Mouse (Mus musculus) heart, embryonic 15.5 days (tissue): Measurements from ENCODE around the gene Fgfrl1. TPM values are rescaled to one million over a fixed set of nuclear protein-coding genes. Genes with fewer than 3 reads are reported as not detected.

Experiments used
- ATAC-seq: fragments of 200-750 bp; cut with Nextera tagmentation; replicated peaks from 2 replicates; pipeline ENCODE4 v1.8.0; 2017; ENCODE audit warnings: low read depth, moderate TSS enrichment; ENCODE audit not compliant: insufficient number of reproducible peaks, insufficient read depth, low FRiP score
- H3K27ac ChIP-seq: fragments of 300-500 bp; sonication (generic); 2 replicates; pipeline ENCODE4 v1.5.1; 2015; ENCODE audit warnings: mild to moderate bottlenecking, inconsistent platforms
- H3K27me3 ChIP-seq: fragments of 300-500 bp; sonication (generic); 2 replicates; pipeline ENCODE4 v1.6.1; 2015; ENCODE audit warnings: inconsistent platforms
- H3K36me3 ChIP-seq: fragments of 300-500 bp; sonication (generic); 2 replicates; pipeline ENCODE4 v1.6.1; 2015; ENCODE audit warnings: mild to moderate bottlenecking, inconsistent platforms
- H3K4me1 ChIP-seq: fragments of 300-500 bp; sonication (generic); replicated peaks from 2 replicates; pipeline ENCODE4 v1.6.1; 2015; ENCODE audit warnings: inconsistent platforms
- H3K4me2 ChIP-seq: fragments of 300-500 bp; sonication (generic); 2 replicates; pipeline ENCODE4 v1.6.1; 2015; ENCODE audit warnings: inconsistent platforms, mild to moderate bottlenecking, moderate library complexity
- H3K4me3 ChIP-seq: fragments of 300-500 bp; sonication (generic); 2 replicates; pipeline ENCODE4 v1.5.1; 2015; ENCODE audit warnings: mild to moderate bottlenecking, inconsistent platforms
- H3K9ac ChIP-seq: fragments of 300-500 bp; sonication (generic); 2 replicates; pipeline ENCODE4 v1.6.1; 2015; ENCODE audit warnings: mild to moderate bottlenecking, inconsistent platforms
- H3K9me3 ChIP-seq: fragments of 300-500 bp; sonication (generic); replicated peaks from 2 replicates; pipeline ENCODE4 v1.6.1; 2016; ENCODE audit warnings: inconsistent platforms
- WGBS: fragments of 180-500 bp; shearing (Covaris S2); methylation state at CpG from one replicate; pipeline ENCODE4 v1.1.7; 2015; ENCODE audit warnings: mixed read lengths; 5-methylcytosine and 5-hydroxymethylcytosine counted together
- polyA plus RNA-seq: library from polyadenylated mRNA; unstranded; fragments of >200 nt; fragmentation: Nextera tagmentation; extraction: Ambion mirVana; gene quantifications from 2 replicates; pipeline ENCODE4 v1.2.1, GENCODE M21; 2015

Fgfrl1 gene
- polyA plus RNA-seq, 1 experiment from 2014 or later, result 14.6 TPM

DNA sequence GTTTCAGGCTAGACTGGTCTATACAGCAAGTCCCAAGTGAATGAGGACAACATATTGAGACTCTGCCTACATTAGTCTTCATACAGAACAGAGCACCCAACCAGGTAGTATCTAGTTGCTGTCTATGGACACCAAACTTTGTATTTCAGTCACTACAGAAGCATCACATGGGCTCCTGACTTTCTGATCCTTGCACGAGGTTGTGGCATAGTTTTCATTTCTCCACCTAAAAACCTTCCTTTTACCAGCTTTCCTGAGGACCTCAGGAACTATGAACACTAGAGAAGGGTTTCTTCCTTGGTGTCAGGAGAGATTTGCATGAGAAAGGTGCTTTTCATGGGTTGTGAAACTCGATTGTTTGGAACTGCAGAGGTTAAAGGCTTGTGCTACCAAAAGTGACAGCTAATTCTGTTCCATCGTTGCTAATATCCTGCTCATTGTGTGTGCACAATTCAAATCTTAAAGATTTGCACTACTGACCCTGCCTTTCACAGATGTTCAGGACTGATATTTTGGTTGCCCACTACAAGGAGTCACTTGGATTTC lies 23.7 kb upstream of the Fgfrl1 start:
- ATAC-seq, result no peak
- WGBS, result 14% methylated on average over 3 of the region's 3 CpGs

DNA sequence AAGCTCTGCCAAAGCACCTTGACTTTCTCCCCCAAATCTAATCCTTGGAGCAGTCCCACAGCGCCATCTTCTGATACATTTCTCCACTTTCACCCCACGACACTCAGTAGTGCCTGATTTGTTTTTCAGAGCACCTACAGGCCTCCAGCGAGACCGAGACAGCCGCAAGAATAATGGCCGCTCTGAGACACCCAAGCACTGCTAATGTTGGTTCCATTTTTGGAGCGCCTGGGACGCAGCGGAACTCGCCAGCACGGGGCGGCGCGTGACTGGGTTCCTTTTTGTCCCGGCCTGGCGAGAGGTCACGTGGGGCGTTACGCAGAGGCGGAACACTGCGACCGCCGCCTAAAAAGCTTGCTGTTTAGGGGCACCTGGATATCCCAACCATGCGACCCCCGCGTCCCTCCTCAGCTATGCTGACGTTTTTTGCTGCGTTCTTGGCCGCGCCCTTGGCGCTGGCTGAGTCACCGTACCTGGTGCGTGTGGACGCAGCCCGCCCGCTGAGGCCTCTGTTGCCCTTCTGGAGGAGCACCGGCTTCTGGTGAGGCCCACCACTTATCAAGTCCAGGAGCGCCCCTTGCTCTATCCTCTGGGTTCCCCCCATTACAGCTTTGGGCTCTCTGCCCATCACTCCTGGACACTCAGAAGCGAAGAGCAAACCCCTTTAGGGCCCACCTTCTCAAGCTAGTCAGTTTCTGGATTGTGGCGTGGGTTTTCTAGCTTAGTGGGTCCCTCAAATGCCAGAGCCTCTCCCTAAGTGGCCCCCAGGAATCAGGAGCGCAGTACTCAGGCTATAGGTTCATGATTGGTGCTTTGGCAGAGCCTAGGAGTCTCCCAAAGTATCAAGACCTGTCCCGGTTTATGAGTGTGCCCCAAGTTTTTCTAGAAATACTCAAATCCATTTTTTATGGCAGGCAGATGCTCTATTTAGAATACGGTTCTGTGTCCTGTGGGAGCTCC lies 22.9 kb upstream of the Fgfrl1 start, which contains the start of gene Dgkq:
Gene Dgkq, minus strand, starts transcription at position 696 of the 960 bp plus-strand sequence.
- Histone ChIP-seq H3K4me3 (peak within 1 kb of the TSS; percentile 71), H3K27ac (peak within 1 kb of the TSS; percentile 93), H3K27me3 (peaks cover 5% of the 10 kb centered on the region; the same call in 1 of the 2 replicates), H3K4me2 (peak within 1 kb of the TSS; percentile 90), H3K9ac (peak within 1 kb of the TSS; percentile 86), H3K9me3 (no peaks in the 10 kb centered on the region), H3K4me1 (peaks cover 17% of the 10 kb centered on the region), H3K36me3 (peaks cover 18% of the 10 kb centered on the region)
- 5% methylated on average over 43 of the region's 43 CpGs for WGBS
- ATAC-seq, result peak; percentile 84

More for the DNA sequence above, 23.7 kb upstream of the Fgfrl1 start:
- H3K36me3 ChIP-seq, result peaks cover 18% of the 10 kb centered on the region
- H3K4me1 ChIP-seq, result peaks cover 17% of the 10 kb centered on the region
- peak overlapping the region; percentile 90 for H3K4me2 ChIP-seq
- H3K27me3 ChIP-seq, result peaks cover 5% of the 10 kb centered on the region; the same call in 1 of the 2 replicates
- H3K4me3 ChIP-seq, result peak overlapping the region; percentile 71
- no peaks in the 10 kb centered on the region for H3K9me3 ChIP-seq
- H3K27ac ChIP-seq, result peak overlapping the region; percentile 93
- H3K9ac ChIP-seq, result peak overlapping the region; percentile 86

DNA sequence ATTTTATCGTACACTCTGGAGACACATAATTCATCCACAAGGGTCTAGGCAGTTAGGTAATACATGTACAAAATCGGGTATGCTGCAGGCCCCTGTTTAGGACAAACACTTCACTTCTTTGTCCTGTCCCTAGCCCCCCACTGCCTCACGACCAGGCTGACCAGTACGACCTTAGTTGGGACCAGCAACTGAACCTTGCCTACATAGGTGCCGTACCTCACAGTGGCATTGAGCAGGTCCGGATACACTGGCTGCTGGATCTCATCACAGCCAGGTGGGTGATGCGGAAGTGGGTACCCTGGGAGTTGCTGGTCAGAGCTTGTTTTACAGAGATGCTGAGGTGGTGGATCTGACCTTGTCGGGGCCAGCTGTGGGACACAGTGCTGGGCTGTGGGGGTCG lies 22.2 kb upstream of the Fgfrl1 start:
- H3K36me3 ChIP-seq, result peaks cover 18% of the 10 kb centered on the region
- H3K9ac ChIP-seq, result peak overlapping the region; percentile 86
- H3K27me3 ChIP-seq, result peaks cover 2% of the 10 kb centered on the region; the same call in 1 of the 2 replicates
- peaks cover 17% of the 10 kb centered on the region for H3K4me1 ChIP-seq
- WGBS, result 80% methylated on average over 9 of the region's 9 CpGs
- peak overlapping the region; percentile 90 for H3K4me2 ChIP-seq
- no peak for ATAC-seq
- H3K27ac ChIP-seq, result peak overlapping the region; percentile 93
- H3K4me3 ChIP-seq, result peak overlapping the region; percentile 71
- no peaks in the 10 kb centered on the region for H3K9me3 ChIP-seq

- no peak for ATAC-seq
- Histone ChIP-seq H3K9ac (no peak overlapping the region), H3K4me2 (no peak overlapping the region; the same call in 1 of the 2 replicates), H3K4me3 (no peak overlapping the region), H3K9me3 (no peaks in the 10 kb centered on the region), H3K27me3 (no peaks in the 10 kb centered on the region), H3K36me3 (peaks cover 18% of the 10 kb centered on the region), H3K4me1 (peaks cover 17% of the 10 kb centered on the region), H3K27ac (no peak overlapping the region)
Measured at GRCm38 (mm10) chr5:108670785-108671184, 21.4 kb upstream of the Fgfrl1 start.

DNA sequence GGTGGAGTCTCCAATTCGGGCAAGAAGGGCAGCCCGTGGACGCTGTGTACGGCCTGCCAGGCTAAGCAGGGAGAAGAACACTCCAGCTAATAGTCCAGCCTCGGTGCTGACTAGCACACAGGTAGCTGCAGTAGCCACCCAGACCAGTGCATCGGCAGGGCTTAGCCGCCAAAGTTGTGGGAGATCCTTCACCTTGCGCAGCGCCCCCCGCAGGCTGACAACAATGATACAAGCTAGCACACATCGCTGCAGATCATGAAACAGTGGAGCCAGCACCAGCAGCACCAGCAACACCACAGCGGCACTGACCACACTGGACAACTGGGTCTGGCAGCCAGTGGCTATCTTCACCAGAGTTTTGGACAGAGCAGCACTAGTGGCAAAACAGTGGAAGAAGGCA lies 20.4 kb upstream of the Fgfrl1 start:
- WGBS, result 89% methylated on average over 12 of the region's 12 CpGs
- no peaks in the 10 kb centered on the region for H3K9me3 ChIP-seq
- H3K4me3 ChIP-seq, result no peak overlapping the region
- H3K4me1 ChIP-seq, result peaks cover 19% of the 10 kb centered on the region
- H3K27me3 ChIP-seq, result no peaks in the 10 kb centered on the region
- H3K4me2 ChIP-seq, result no peak overlapping the region
- ATAC-seq, result no peak
- H3K9ac ChIP-seq, result no peak overlapping the region
- no peak overlapping the region for H3K27ac ChIP-seq
- H3K36me3 ChIP-seq, result peaks cover 18% of the 10 kb centered on the region

DNA sequence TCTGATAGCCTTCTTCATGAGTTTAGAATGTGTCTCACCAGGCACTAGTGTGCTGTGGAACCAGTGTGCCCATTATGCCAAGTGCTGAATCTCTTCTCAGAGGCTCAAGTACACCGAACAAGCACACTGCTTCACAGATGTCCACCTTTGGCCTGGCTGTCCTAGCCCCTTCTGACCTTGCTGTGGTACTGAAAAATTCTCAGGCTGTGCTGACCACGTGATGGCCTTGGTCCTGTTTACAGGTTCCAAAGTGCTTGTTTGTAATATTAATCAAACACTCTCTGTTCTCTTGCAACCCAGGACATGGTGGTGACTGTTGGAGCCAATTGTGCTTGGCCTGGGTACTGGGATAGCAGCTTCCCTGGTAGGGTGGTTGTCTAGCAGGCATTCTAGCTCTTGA lies 17.6 kb upstream of the Fgfrl1 start:
- Histone ChIP-seq H3K4me2 (no peak overlapping the region), H3K36me3 (peaks cover 18% of the 10 kb centered on the region), H3K9ac (no peak overlapping the region), H3K4me1 (peaks cover 25% of the 10 kb centered on the region), H3K4me3 (no peak overlapping the region), H3K27ac (no peak overlapping the region), H3K27me3 (no peaks in the 10 kb centered on the region), H3K9me3 (no peaks in the 10 kb centered on the region)
- WGBS, result 84% methylated on average over 2 of the region's 2 CpGs
- no peak for ATAC-seq

GRCm38 (mm10) chr5:108675251-108675816 lies 16.8 kb upstream of the Fgfrl1 start, which contains the start of gene Slc26a1:
Gene Slc26a1 (minus strand): TSS chr5:108675569.
- ATAC-seq, result no peak
- H3K36me3 ChIP-seq, result peaks cover 18% of the 10 kb centered on the region
- H3K27ac ChIP-seq, result no peak within 1 kb of the TSS
- H3K4me1 ChIP-seq, result peaks cover 18% of the 10 kb centered on the region
- H3K9me3 ChIP-seq, result no peaks in the 10 kb centered on the region
- no peak within 1 kb of the TSS for H3K4me3 ChIP-seq
- no peak within 1 kb of the TSS for H3K9ac ChIP-seq
- H3K27me3 ChIP-seq, result no peaks in the 10 kb centered on the region
- no peak within 1 kb of the TSS for H3K4me2 ChIP-seq
- 74% methylated on average over 9 of the region's 9 CpGs for WGBS

GRCm38 (mm10) chr5:108676772-108677498 lies 15.2 kb upstream of the Fgfrl1 start:
- Histone ChIP-seq H3K9ac (peak overlapping the region; percentile 52), H3K9me3 (no peaks in the 10 kb centered on the region), H3K36me3 (peaks cover 12% of the 10 kb centered on the region), H3K27ac (peak overlapping the region; percentile 65), H3K4me1 (peaks cover 14% of the 10 kb centered on the region), H3K4me2 (peak overlapping the region; percentile 85), H3K27me3 (no peaks in the 10 kb centered on the region), H3K4me3 (peak overlapping the region; percentile 44)
- ATAC-seq, result peak; percentile 37; the same call in 1 of the 2 replicates
- 16% methylated on average over 5 of the region's 5 CpGs for WGBS

GRCm38 (mm10) chr5:108677605-108678295 lies 14.4 kb upstream of the Fgfrl1 start:
- Histone ChIP-seq H3K4me2 (peak overlapping the region; percentile 85), H3K27ac (peak overlapping the region; percentile 65), H3K9me3 (no peaks in the 10 kb centered on the region), H3K4me1 (peaks cover 14% of the 10 kb centered on the region), H3K4me3 (peak overlapping the region; percentile 44), H3K36me3 (peaks cover 4% of the 10 kb centered on the region; the same call in 1 of the 2 replicates), H3K27me3 (no peaks in the 10 kb centered on the region), H3K9ac (peak overlapping the region; percentile 52)
- 6% methylated on average over 25 of the region's 25 CpGs for WGBS
- peak; percentile 57 for ATAC-seq

DNA sequence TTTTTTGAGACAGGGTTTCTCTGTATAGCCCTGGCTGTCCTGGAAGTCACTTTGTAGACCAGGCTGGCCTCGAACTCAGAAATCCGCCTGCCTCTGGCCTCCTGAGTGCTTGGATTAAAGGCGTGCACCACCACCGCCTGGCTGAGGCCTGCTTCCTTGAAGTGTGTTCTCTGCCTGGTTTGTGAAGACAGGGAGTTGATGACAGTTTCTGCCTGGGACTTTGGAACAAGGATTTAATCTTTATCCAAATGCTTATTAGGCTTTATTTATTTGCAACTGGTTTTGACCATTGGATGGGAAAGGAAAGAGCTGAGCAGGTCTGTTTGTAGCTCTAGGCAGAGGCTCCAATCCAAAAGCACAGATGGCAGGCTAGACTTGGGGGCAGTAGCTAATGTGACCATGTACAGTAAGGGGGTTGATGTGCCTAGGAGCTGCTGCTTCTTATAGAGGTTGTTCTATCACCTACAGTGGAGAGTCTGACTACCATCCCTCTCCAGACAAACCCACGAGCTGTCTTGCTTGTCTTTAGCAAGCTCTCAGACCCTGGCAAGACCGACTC lies 13.8 kb upstream of the Fgfrl1 start:
- WGBS, result 88% methylated on average over 6 of the region's 6 CpGs

More for the DNA sequence above, 13.8 kb upstream of the Fgfrl1 start:
- Histone ChIP-seq H3K4me3 (no peak overlapping the region), H3K4me2 (no peak overlapping the region), H3K27me3 (no peaks in the 10 kb centered on the region), H3K36me3 (no peaks in the 10 kb centered on the region), H3K9ac (no peak overlapping the region), H3K9me3 (no peaks in the 10 kb centered on the region), H3K4me1 (peaks cover 14% of the 10 kb centered on the region), H3K27ac (no peak overlapping the region)
- ATAC-seq, result no peak
